Mouse (Mus musculus): ENCODE results near the gene Snx11.
A peak's percentile ranks its signal among the peaks of the same experiment; 100 is the strongest.

Gene Snx11

GRCm38 (mm10) chr11:96762742-96763470 is 14.5 kb downstream of the Snx11 start:
- DNase-seq (ENCODE audit: low spot score), result no peak

- no peak for DNase-seq (ENCODE audit: low spot score)
These were observed 15.4 kb downstream of the Snx11 start for GRCm38 (mm10) chr11:96761984-96762383.

- DNase-seq (ENCODE audit: low spot score), result peak; percentile 31
These were observed 17.3 kb downstream of the Snx11 start for GRCm38 (mm10) chr11:96760042-96760441.

GRCm38 (mm10) chr11:96758402-96758801 is 19.0 kb downstream of the Snx11 start:
- no peak for DNase-seq (ENCODE audit: low spot score)

GRCm38 (mm10) chr11:96757421-96757820 is 19.9 kb downstream of the Snx11 start:
- DNase-seq (ENCODE audit: low spot score), result no peak

GRCm38 (mm10) chr11:96755298-96755697 is 22.1 kb downstream of the Snx11 start:
- no peak for DNase-seq (ENCODE audit: low spot score)

GRCm38 (mm10) chr11:96747555-96747954 is 29.8 kb downstream of the Snx11 start:
- DNase-seq (ENCODE audit: low spot score), result no peak

- DNase-seq (ENCODE audit: low spot score), result no peak
These were observed 30.7 kb downstream of the Snx11 start for GRCm38 (mm10) chr11:96746648-96747047.

GRCm38 (mm10) chr11:96743891-96744290 is 33.5 kb downstream of the Snx11 start:
- DNase-seq (ENCODE audit: low spot score), result no peak

GRCm38 (mm10) chr11:96743000-96743399 is 34.4 kb downstream of the Snx11 start:
- no peak for DNase-seq (ENCODE audit: low spot score)

- DNase-seq (ENCODE audit: low spot score), result peak; percentile 24
These were observed 35.4 kb downstream of the Snx11 start for GRCm38 (mm10) chr11:96741995-96742394.

- DNase-seq (ENCODE audit: low spot score), result no peak
These were observed 36.6 kb downstream of the Snx11 start for GRCm38 (mm10) chr11:96740796-96741195.

GRCm38 (mm10) chr11:96737673-96738471 is 39.5 kb downstream of the Snx11 start:
- no peak for DNase-seq (ENCODE audit: low spot score)

GRCm38 (mm10) chr11:96736361-96736760 is 41.0 kb downstream of the Snx11 start:
- no peak for DNase-seq (ENCODE audit: low spot score)

GRCm38 (mm10) chr11:96735908-96736307 is 41.5 kb downstream of the Snx11 start:
- DNase-seq (ENCODE audit: low spot score), result peak; percentile 30

- DNase-seq (ENCODE audit: low spot score), result no peak
These were observed 44.7 kb downstream of the Snx11 start for GRCm38 (mm10) chr11:96732657-96733056.

- DNase-seq (ENCODE audit: low spot score), result no peak
These were observed 47.0 kb downstream of the Snx11 start for GRCm38 (mm10) chr11:96730327-96730726.

- no peak for DNase-seq (ENCODE audit: low spot score)
These were observed 47.9 kb downstream of the Snx11 start for GRCm38 (mm10) chr11:96729462-96729861.

- no peak for DNase-seq (ENCODE audit: low spot score)
These were observed 48.8 kb downstream of the Snx11 start for GRCm38 (mm10) chr11:96728577-96728976.

GRCm38 (mm10) chr11:96725833-96726232 is 51.5 kb downstream of the Snx11 start:
- no peak for DNase-seq (ENCODE audit: low spot score)

GRCm38 (mm10) chr11:96718609-96719008 is 58.8 kb downstream of the Snx11 start:
- no peak for DNase-seq (ENCODE audit: low spot score)
